Mouse (Mus musculus): Measurements from ENCODE around the gene Agap2.

- TF ChIP-seq CTCF (IDR thresholded peaks at IDR 0.05; ENCODE audit: low read depth, low read length): peak; percentile 47
- no peak for TF ChIP-seq POLR2A (IDR thresholded peaks at IDR 0.05; ENCODE audit: insufficient read depth, low read length)
- no peak for TF ChIP-seq EP300 (IDR thresholded peaks at IDR 0.05; ENCODE audit: insufficient read depth, low read depth, low read length)
Observed at GRCm38 (mm10) chr10:127123436-127123805, 48.3 kb downstream of the Agap2 start.

Measured in ES-Bruce4 (cell line).